Mouse (Mus musculus) small intestine, adult 2 months (tissue): Measurements from ENCODE around the gene Fyttd1.

Source experiments
- CTCF ChIP-seq: fragments of 200-500 bp; IDR thresholded peaks from 2 replicates; pipeline ENCODE4 v1.5.1; 2012; ENCODE audit warnings: low read depth, mild to moderate bottlenecking, control low read depth, inconsistent platforms, low read length, moderate library complexity, mixed read lengths; ENCODE audit not compliant: insufficient replicate concordance, insufficient read length; ENCODE audit errors: extremely low read depth
- POLR2A ChIP-seq: fragments of 200-500 bp; IDR thresholded peaks from 2 replicates; pipeline ENCODE4 v1.6.1; 2012; ENCODE audit warnings: low read depth, mild to moderate bottlenecking, control low read depth, inconsistent platforms, low read length, moderate library complexity

DNA sequence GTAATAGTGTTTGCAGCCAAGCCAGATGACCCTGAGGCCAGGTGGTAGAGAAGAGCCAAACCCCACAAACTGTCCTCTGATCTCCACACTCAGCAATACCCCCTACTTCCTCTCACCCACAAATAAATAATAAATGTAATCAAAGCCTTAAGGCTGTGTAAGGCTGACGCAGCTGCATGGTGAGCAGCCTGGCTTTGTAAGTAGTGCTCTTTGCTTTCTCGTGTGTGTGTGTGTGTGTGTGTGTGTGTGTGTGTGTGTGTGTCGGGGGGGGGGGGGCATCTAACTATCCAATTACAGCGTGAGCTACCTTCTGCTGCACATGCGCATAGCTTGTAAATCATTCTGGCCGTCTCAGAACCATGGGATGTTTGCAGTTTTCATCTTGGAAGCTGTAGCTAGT lies 77.0 kb downstream of the Fyttd1 start:
- TF ChIP-seq POLR2A (no peak), CTCF (no peak)
